Mouse (Mus musculus) liver, postnatal 0 days (tissue): ENCODE results near the gene Slc6a6.
A peak's percentile ranks its signal among the peaks of the same experiment; 100 is the strongest.

Experiments
- CTCF ChIP-seq: sonication (generic); IDR thresholded peaks from 2 replicates; pipeline ENCODE4 v1.5.1; 2016; ENCODE audit warnings: antibody characterized with exemption, low read depth
- EP300 ChIP-seq: IDR thresholded peaks from 2 replicates; pipeline ENCODE4 v1.6.1; 2016; ENCODE audit warnings: antibody characterized with exemption, low read depth, mild to moderate bottlenecking

GRCm38 (mm10) chr6:91683121-91683520 lies 732 bp upstream of the Slc6a6 start:
- TF ChIP-seq EP300 (no peak), CTCF (peak; percentile 68)
